In the genomic region with DNA sequence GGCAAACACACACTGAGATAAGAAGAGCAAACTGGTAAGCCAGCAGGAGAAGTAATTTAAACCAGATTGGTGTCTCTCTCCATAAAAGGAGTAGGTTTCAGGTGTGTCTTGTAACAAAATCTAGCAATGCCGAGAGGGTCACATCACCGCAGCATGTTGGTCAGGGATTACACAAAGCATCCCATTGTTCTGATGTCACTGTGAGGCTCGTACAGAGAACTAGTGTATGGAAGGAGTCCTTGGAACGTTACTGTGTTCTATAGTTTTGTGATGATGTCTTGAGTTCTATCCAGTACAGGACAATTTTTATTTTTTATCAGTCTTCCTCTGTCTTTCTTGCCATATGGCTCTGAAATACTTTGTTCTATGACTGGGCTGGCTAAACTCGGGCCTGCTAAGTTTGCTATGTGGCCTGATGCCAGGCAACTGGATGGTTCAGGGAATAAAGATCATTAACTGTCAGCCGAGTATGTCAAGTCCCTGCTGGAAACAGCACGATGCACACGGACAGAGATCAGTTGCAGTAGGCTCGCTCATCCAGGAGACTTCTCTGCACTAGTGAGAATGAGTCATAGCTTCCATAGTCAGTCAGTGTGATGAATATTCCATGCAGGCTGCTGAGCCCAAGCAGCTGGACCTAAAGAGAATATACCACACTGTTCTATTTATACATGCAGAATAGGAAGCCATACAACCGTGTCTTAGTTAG, we compare ENCODE assay signal across 10 mouse cellular contexts. TPM values are rescaled to one million over a fixed set of nuclear protein-coding genes. Genes with fewer than 3 reads are reported as not detected.
DNase-seq lines count a peak whose midpoint lies in the region; ATAC-seq and TF ChIP-seq lines count a peak whose summit lies in the region.
"Had no signal": no experiment of that assay in that cellular context is flagged by ENCODE, and none has a peak within 500 bp of the region (broad histone marks: within the 10 kb centered on the region; RNA-seq: fewer than 3 reads in every experiment).

No protein-coding gene starts in this region.

- H3K36me3 ChIP-seq in intestine, embryonic 16.5 days (ENCODE audit: control insufficient read depth, insufficient read depth, low read length): no peaks in the 10 kb centered on the region
- no peaks in the 10 kb centered on the region for H3K36me3 ChIP-seq in myocyte (ENCODE audit: control insufficient read depth, insufficient read depth)
- no peaks in the 10 kb centered on the region for H3K36me3 ChIP-seq in hindbrain, embryonic 11.5 days (ENCODE audit: control insufficient read depth, insufficient read depth, low read length)
- H3K36me3 ChIP-seq: forebrain, embryonic 10.5 days had no signal

- 23% methylated on average over 10 of the region's 10 CpGs for WGBS in intestine, embryonic 16.5 days
- 68% methylated on average over 10 of the region's 10 CpGs for WGBS in hindbrain, embryonic 11.5 days

- H3K4me1 ChIP-seq in intestine, embryonic 16.5 days (ENCODE audit: control insufficient read depth, insufficient read depth, low read length): peaks cover 28% of the 10 kb centered on the region
- no peaks in the 10 kb centered on the region for H3K4me1 ChIP-seq in hindbrain, embryonic 11.5 days (replicated peaks; ENCODE audit: control insufficient read depth, insufficient read depth, low read length)

- H3K9me3 ChIP-seq in intestine, embryonic 16.5 days (ENCODE audit: control insufficient read depth, low read length): no peaks in the 10 kb centered on the region
- H3K9me3 ChIP-seq in hindbrain, embryonic 11.5 days (ENCODE audit: control insufficient read depth, low read length): no peaks in the 10 kb centered on the region
- H3K9me3 ChIP-seq: forebrain, embryonic 10.5 days had no signal

- H3K9ac ChIP-seq in intestine, embryonic 16.5 days (ENCODE audit: low read depth, low read length): no peak overlapping the region
- no peak overlapping the region for H3K9ac ChIP-seq in hindbrain, embryonic 11.5 days (ENCODE audit: low read depth, low read length)

- no peak for TF ChIP-seq POLR2A in myocyte (IDR thresholded peaks at IDR 0.05; ENCODE audit: insufficient read length, low read depth)

- peak overlapping the region; percentile 68 for H3K27ac ChIP-seq in intestine, embryonic 16.5 days (ENCODE audit: low read length)
- no peak overlapping the region for H3K27ac ChIP-seq in hindbrain, embryonic 11.5 days (ENCODE audit: low read depth, low read length)
- H3K27ac ChIP-seq: forebrain, embryonic 10.5 days had no signal

- H3K27me3 ChIP-seq in intestine, embryonic 16.5 days (replicated peaks; ENCODE audit: control insufficient read depth, insufficient read depth, low read length): no peaks in the 10 kb centered on the region
- H3K27me3 ChIP-seq in myocyte (ENCODE audit: control insufficient read depth, insufficient read depth, insufficient read length): no peaks in the 10 kb centered on the region
- H3K27me3 ChIP-seq in hindbrain, embryonic 11.5 days (ENCODE audit: control insufficient read depth, insufficient read depth, low read length): no peaks in the 10 kb centered on the region

- H3ac ChIP-seq in myocyte (ENCODE audit: control insufficient read depth, insufficient read length): no peak overlapping the region

- no peak overlapping the region for H3K4me2 ChIP-seq in intestine, embryonic 16.5 days (ENCODE audit: low read depth, low read length)
- peak overlapping the region; percentile 54 for H3K4me2 ChIP-seq in myocyte (ENCODE audit: low read depth)
- H3K4me2 ChIP-seq in hindbrain, embryonic 11.5 days (replicated peaks; ENCODE audit: low read depth, low read length): no peak overlapping the region

- peak; percentile 59 for ATAC-seq in intestine, embryonic 16.5 days
- ATAC-seq in hindbrain, embryonic 11.5 days (ENCODE audit: low FRiP score): no peak

- no peaks in the 10 kb centered on the region for H3K79me2 ChIP-seq in myocyte (ENCODE audit: control insufficient read depth, insufficient read depth)

- H3K4me3 ChIP-seq in intestine, embryonic 16.5 days (ENCODE audit: low read length): no peak overlapping the region
- H3K4me3 ChIP-seq in myocyte: no peak overlapping the region
- no peak overlapping the region for H3K4me3 ChIP-seq in hindbrain, embryonic 11.5 days (ENCODE audit: low read depth, low read length)
- H3K4me3 ChIP-seq: forebrain, embryonic 10.5 days had no signal

- DNase-seq in layer of hippocampus, adult 11-12 months (ENCODE audit: low spot score): peak; percentile 44
- no peak for DNase-seq in layer of hippocampus, postnatal 25 days (ENCODE audit: extremely low spot score in 1 of 2, low spot score in 1 of 2)
- peak; percentile 47 for DNase-seq in adrenal gland, postnatal 10 days
- DNase-seq in c-Kit-positive CD71-positive TER-119-positive erythroid progenitor cells, embryonic 14.5 days (ENCODE audit: low spot score): no peak
- DNase-seq in hindbrain, embryonic 11.5 days (ENCODE audit: low spot score): no peak
- DNase-seq in thymus, postnatal 14 days: no peak

TF ChIP-seq in myocyte, 11 proteins besides CTCF, POLR2A, EP300 and RAD21:
- TF ChIP-seq SRF (IDR thresholded peaks at IDR 0.05; ENCODE audit: control insufficient read depth, insufficient read length, low read depth): no peak
- TF ChIP-seq MYOD1 (IDR thresholded peaks at IDR 0.05; ENCODE audit: control insufficient read depth in 1 of 3, insufficient read length in 2 of 3, low read depth in 2 of 3): no peak
- TF ChIP-seq POLR2AphosphoS2 (IDR thresholded peaks at IDR 0.05; ENCODE audit: insufficient read length, low read depth): no peak
- no peak for TF ChIP-seq REST (IDR thresholded peaks at IDR 0.05; ENCODE audit: insufficient read depth, insufficient read length)
- TF ChIP-seq USF1 (IDR thresholded peaks at IDR 0.05; ENCODE audit: low read depth): no peak
- TF ChIP-seq TCF3 (IDR thresholded peaks at IDR 0.05; ENCODE audit: insufficient read length, low read depth): no peak
- TF ChIP-seq MYOG (IDR thresholded peaks at IDR 0.05; ENCODE audit: control insufficient read depth in 1 of 3, insufficient read depth in 1 of 3, insufficient read length in 2 of 3, low read depth in 2 of 3): no peak
- no peak for TF ChIP-seq TCF12 (IDR thresholded peaks at IDR 0.05; ENCODE audit: insufficient read depth, poor library complexity, severe bottlenecking)
- no peak for TF ChIP-seq CEBPB (IDR thresholded peaks at IDR 0.05; ENCODE audit: insufficient read depth, poor library complexity, severe bottlenecking)
- no peak for TF ChIP-seq E2F4 (IDR thresholded peaks at IDR 0.05; ENCODE audit: insufficient read depth)
- no peak for TF ChIP-seq MAX (IDR thresholded peaks at IDR 0.05; ENCODE audit: low read depth)
TF ChIP-seq in myocyte: peak in this region for 0.

RNA-seq across cellular contexts. Expression of a gene that starts 24.1 kb away (rescaled TPM):
- under 1 TPM; 0.34 to 0.52 TPM for total RNA-seq in layer of hippocampus, postnatal 25 days (2021)
- not detected for total RNA-seq in adrenal gland, postnatal 10 days (2021)
- polyA plus RNA-seq in intestine, embryonic 16.5 days (2015; fragmentation: Nextera tagmentation; extraction: Ambion mirVana): not detected in 2 replicates
- not detected for polyA plus RNA-seq in myocyte (2012; fragmentation: generic; extraction: Trizol)
- polyA plus RNA-seq in hindbrain, embryonic 11.5 days (2014; fragmentation: Nextera tagmentation; extraction: Ambion mirVana): not detected in 2 replicates
- total RNA-seq: liver, adult 2 months had no signal
- polyA plus RNA-seq: forebrain, embryonic 10.5 days; liver, adult 2 months had no signal

RNA-seq across cellular contexts. Expression of a gene that starts 41.0 kb away (rescaled TPM):
- total RNA-seq in layer of hippocampus, postnatal 25 days (2021): under 1 TPM; 0.25 to 0.87 TPM
- under 1 TPM; 0.09 TPM for total RNA-seq in adrenal gland, postnatal 10 days (2021)
- polyA plus RNA-seq in intestine, embryonic 16.5 days (2015; fragmentation: Nextera tagmentation; extraction: Ambion mirVana): 1.1 and 1.2 TPM in 2 replicates
- polyA plus RNA-seq in myocyte (2012; fragmentation: generic; extraction: Trizol): 0.29 TPM
- polyA plus RNA-seq in hindbrain, embryonic 11.5 days (2014; fragmentation: Nextera tagmentation; extraction: Ambion mirVana): 2.2 and 2.6 TPM in 2 replicates
- total RNA-seq: liver, adult 2 months had no signal
- polyA plus RNA-seq: liver, adult 2 months had no signal

Comparison
In these comparisons a context has a peak if more than half of its experiments do, and no peak if none do; other contexts are left out.
1. DNase-seq: peak in layer of hippocampus, adult 11-12 months (single experiment) and adrenal gland, postnatal 10 days (single experiment); none in layer of hippocampus, postnatal 25 days (0 of 2), c-Kit-positive CD71-positive TER-119-positive erythroid progenitor cells, embryonic 14.5 days (single experiment), hindbrain, embryonic 11.5 days (single experiment) and thymus, postnatal 14 days (single experiment).